Mouse (Mus musculus) kidney, postnatal 25 days (tissue): ENCODE results near the gene Fgf12.

Experiments
- DNase-seq, 2 experiments: peaks; one replicate each; pipeline ENCODE4 v3.0.0; 2021; ENCODE audit warnings: mixed read lengths in 2 of 2

Fgf12 gene

DNA sequence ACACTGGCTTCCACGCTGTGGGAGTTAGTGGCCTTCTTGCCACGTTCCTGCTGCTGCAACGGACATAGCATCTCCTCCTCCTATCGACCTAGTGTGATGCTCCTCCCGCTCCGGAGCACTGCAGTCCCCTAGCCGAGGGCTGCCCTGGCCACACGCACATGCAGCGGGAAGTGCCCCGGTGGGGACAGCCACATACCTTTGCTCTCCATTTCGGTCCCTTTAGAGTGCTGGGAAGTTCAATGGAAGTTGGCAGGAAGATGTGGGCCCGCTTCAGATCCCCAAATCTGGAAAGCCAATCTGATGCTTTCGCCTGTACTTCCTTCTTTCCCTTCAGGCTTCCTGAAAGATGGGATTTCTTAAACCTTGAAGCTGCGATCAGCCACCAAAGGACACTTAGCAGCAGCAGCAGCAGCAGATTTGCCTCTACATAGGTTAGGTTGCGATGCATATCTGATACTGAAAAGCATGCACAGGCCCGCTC lies at the start of gene Fgf12:
Fgf12 (minus strand) TSS at position 431 of the 481 bp plus-strand sequence.
- DNase-seq = no peak

DNA sequence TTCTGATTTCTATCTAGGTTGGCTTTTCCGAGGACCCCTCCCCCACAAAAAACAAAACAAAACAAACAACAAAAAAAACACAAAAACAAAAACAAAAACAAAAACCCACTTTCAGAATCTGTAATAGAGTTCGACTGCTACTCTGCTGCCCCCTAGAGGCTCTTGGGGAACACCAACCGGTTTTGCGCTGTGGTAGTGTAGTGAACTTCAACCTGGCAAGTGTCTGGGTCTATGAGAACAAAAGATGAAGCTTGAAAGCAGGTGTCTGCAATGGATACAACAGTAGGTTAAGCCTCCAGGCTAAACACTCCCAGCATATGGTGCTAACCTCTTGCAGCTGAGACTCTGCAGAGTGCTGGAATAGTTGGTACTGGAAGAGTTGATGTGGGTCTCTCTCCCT lies 40.2 kb upstream of the Fgf12 start:
- peak in 1 of 2 experiments; percentile 47 for DNase-seq

DNA sequence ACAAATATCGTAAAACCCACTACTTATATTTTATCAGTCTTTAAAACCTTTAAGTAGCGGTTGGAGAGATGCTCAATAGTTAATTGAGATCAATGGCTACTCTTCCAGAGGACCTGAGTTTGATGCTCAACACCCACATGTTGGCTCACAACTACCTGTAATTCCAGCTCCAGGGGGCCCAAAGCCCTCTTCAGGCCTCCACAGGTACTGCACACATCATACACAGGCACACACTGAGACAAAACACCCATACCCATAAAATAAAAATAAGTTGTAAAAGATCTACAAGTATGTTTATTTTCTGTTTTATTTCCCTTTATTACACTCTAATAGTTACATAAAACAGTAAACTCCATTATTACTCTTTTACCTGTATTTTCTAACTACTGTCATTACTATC lies 17.4 kb upstream of the Fgf12 start:
- no peak for DNase-seq

DNA sequence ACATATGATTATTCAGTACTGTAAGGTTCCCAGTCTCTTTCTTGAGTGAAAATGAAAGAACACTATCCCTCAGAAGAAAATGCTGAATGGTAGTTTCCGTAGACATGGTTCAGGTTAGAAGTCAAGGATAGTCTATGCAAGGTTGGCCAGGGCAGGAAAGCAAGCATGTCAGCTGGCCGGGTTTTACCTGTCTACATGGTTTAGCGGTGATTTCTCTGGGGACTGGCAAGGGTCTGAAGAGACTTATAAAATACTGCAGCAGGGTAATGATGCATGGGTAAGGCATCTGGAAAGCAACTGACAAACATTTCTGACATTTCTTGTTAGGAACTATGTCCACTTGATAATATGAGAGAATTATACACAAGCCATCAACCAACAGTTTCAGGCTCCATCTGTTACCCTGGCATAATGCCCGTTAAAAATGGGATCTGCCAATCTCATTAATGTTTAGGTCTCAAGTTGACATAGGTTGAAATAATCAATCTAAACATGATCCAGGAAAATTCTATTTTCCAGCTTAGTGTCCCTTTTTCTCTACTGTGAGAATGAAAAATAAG lies 8.6 kb upstream of the Fgf12 start:
- no peak for DNase-seq

DNA sequence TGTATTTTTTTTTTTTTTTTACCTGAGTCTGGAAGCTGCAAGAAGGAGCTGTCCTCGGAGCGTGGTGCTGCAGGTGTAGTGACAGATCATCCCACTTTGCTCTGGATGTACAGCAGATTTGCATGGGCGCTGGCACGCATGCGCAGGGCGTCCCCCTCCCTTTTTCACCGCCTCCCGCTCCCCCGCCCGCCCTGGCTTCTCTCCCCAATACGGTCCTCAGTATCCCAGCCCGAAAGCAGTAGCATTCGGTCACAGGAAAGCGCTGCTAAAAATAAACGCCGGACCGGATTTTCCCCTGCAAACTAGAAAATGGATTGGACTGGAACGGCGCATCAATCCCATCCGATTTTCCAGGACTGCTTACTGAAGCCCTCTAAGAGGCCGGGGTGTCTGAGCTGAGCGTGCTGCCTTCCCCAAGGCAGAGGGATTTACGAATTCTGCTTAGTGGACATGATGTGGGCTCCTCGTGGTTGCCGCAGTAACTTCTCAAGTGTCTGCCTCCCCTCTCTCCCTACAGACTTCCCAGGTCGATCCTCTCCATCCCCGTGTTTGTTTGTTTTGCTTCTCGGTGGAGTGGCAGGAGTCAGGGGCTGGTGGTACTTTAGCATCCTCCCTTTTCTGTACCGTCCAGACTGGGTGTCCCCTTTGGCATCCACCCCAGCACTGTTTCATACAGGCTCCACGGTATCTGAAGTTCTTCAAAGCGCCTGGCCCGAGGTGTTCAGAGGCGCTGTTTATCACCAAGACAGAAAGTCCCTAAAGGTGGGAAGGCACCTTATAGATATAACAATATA lies 453 bp upstream of the Fgf12 start:
- DNase-seq = peak; percentile 36 to 45

DNA sequence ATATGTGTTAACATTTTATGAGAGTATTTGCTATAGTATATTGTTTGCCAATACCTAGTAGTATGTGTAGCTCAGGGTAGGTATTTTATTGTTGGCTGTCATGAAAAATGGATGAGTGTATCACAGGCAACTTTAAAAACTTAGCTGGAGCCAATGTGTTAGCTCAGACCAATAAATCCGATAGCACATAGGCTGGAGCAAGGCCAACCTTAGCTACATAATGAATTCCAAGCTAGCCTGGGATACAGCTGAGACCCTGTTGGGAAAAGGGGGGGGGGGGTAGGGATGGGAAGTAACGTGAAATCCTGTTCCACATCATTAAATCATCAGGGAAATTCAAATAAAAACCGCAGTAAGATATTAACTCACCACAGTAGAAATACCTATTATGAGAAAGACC lies 18.4 kb downstream of the Fgf12 start:
- DNase-seq = no peak

DNA sequence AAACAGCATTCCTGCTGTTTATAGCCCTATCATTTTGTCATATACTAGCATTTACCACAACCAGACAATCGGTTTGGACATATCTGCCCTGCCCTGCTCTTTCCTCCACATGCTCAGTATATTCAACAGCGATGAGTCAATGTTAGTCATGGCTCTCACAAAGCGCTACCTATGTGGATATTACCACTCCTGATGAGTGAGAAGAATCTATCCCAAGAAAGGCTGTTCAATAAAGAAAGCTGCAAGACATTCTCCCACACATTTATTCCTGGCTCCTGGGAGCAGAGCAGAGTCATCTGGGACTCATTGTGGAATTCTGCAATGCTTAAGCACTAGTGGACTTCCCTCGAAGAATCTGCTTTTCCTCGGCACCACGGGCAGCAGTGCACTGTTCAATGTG lies 26.1 kb downstream of the Fgf12 start:
- DNase-seq = no peak

DNA sequence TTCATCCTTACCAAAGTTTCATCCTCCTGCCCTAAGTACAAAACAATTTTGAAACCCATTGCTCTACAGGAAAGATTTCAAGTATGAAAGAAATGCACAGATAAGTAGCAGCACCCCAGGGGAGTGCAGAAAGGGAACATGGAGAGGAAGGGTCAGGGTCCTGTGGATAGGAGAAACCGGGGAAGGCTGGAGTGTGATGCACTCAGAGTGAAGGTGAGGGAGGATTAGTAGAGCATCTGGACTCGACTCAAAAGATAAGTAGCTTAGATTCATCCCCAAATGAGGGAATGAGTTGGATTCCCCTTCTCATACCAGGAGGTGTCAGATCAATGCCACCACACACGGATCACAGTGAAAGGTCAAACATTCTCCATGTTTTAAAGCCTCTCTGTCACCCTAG lies 46.2 kb downstream of the Fgf12 start:
- DNase-seq = no peak

DNA sequence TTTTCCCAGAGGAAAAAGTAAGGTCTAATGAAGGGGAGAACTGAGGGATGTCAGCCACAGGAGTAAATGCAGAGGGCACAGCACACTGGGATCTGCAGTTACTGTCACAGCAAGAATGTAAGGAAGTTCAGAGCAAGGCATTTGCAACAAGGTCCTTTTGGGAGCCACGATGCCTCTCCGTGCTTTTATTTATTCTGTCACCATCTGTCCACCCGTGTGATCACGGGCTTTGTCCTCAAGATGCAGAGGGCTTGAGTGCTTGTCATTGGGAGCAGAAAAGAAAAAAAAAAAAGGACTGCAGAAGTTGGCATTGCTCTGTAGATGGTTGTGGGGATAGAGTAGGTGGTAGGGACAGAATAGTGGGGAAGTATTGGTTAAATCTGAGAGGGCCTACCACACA lies 52.5 kb downstream of the Fgf12 start:
- DNase-seq = no peak

DNA sequence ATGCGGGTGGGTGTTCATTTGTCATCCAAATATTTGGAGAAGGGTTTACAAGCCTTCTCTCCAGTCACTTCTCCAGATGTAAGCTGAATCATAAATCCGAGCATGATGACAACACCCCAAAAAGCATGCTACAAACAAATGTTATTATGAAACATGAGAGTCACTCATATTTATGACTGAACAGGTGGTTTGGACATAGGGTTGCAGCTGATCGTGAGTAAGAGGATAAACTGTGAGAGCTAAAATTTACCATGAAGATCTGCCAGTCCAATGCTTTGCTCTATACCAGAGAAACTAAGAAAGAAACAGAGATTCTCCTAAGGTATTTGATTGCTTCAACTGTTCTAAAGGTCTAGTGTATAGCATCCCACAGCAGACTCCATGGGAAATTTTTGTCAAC lies 56.0 kb downstream of the Fgf12 start:
- DNase-seq = no peak

DNA sequence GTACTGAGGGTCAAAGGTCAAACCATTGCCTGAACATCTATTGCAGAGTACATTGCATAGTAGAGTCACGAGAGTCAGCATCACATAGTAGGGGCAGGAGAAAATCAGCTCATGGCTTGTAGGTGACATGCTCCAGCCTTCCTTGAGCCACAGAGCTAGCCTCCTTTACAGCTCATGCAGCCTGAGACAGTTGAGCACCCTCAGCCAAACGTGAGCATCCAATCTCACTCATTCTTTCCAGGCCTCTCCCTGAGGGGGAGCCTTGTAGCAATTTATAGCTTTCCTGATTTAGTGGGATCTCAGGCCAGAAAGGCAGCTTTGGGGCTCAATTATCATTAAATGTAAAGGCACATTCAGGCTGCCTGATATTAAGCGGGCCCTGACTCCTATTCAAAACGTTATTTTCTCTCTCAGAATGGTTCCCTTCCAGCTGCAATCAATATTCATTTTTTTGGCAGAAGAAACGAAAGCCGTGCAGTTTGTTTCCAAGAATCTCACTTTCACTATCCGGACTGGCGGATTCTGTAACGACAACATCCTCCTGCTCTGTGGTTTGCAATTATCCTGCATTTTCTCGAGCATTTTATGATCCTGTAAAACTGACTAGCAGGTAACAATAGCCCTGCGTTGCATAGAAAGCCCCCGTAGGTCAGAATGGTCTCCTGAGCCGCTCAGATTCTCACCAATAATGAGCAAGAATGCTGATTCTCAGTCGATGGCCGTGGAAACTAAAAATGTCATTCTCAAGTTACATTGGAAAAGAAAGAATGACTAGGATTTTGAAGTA lies 58.6 kb downstream of the Fgf12 start:
- DNase-seq = no peak

DNA sequence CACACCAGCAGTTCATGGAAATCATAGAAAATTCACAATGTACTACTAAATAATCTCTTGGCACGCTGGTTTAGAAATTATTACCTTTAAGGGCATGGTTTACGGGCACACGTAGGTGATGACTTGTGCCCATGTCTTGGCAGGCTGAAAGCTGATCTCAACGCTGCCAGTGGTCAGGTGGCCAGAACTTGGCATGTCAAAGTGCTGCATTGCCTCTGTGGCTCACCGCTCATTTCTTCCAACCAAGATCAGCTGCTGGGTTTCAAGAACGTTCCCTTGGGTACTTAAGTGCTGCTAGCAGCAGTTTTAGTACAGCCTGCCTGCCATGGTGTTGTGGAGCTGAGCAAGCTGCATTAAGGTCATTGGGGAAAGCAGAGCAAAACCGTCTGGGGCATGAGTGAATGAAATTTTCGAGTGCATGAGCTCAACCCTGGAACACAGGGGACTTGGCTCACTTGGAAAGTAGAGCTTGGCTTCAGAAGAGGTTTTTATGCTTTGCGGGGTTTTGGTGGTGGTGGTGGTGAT lies 63.9 kb downstream of the Fgf12 start:
- no peak for DNase-seq

DNA sequence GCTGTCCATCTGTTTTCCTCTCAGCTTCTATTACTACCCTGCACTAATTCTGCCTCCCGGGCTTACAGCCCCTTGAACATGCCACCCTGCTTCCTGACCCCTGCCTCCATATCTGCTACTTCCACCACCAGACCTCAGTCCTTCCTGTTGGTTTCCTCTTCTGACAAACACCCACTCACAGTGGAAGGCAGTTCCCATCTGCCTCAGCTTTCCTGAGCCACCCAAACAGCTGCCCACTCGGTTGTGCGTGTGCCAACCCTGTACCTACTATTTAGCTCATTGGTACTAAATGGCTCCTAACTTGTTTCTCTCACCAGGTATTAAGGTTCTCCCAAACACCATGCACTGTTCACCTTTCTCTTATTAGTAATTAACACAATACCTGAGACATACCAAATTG lies 71.2 kb downstream of the Fgf12 start:
- DNase-seq = no peak

DNA sequence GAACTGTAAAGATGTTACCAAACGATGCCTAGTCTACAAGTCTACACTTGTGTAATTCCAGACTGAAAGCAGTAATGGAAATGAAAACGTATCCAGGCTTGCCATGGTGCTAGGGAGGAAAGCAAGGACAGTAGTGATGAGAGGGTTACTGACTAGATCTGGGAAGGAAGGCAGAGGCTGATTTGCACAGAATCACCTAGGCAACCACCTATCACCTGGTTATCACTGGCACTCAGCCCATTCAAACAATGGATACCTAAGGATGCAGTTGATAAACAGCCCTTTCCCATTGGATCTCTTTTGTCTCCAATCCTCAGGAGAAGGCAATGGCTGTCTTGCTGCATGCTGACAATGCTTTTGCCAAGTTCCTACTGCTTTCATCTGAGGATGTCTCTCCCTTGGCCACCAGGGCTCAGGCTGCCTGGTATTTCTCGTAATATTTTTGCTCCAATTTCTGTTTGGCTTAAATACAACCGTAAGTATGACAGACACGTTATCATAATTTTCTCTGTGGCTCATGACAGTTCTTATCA lies 84.0 kb downstream of the Fgf12 start:
- no peak for DNase-seq

DNA sequence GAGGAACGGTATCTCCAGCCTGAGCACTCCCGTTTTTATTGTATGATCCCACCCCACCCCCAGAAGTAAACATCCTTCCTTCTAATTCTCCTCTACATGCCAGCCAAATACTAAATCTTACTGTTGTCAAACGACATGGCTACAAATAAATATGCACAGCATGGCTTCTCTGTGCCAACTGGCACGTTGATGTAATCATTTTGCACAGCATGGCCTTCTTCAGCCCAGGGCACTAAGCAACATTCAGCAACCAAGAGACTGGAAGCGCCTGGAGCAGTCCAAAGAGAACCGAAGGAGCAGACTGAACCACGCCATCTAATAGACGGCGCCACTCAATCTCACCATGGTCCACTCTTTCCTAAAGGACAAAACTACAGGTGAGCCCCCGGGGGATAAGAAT lies 100.2 kb downstream of the Fgf12 start:
- no peak for DNase-seq

DNA sequence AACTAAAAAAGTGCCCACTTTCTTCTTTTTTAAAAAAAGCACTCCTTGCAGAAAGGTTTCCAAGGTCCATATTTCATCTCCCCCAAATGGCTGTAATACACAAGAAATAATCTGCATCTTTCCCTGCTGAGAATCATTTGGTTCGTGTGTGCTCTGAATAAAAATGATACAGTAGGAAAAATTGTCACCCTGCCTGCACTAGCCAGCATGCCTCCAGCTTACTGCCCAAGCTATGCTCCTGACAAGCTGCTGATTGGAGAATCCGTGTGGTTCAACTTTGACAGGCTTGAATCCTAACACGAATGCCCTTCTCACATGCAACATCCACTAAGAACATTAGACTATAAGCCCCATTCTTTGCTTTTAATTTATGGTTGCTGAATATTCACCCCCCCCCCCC lies 102.3 kb downstream of the Fgf12 start:
- DNase-seq = no peak

DNA sequence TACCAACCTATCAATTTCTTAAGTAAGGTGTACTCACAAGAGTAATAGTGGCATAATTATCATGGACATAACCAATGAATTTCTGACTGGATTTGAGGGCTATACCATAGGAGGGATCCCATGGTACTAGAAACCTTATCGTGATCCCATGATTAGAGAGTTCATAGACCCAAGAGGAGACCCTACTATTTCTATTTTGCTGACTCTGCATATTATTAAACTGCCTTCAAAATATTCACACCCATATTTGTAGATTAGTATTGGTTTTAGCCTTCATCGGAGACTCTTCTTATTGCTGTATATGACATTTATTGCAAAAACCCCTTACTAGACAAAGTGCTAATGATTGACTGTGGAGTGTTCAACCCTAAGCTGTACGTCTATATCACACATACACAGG lies 107.8 kb downstream of the Fgf12 start:
- no peak for DNase-seq

DNA sequence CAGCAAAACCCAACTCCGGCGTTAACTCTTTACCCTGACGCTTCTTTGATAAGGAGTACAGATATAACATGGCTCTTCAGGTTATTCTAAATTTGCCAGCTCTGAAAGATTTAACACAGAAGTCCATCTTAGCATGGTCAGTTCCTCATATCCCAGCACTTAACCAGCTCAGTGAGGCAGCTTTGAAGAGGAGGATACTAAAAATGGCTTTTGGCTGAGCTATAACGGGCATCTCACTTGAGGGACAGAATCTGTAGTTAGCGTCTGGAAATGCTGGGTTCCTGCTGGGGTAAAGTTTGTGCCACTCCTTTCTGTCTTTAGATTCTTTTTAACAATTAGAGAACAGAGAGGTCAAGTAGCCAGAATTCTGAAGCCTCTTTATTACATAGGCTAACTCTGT lies 121.1 kb downstream of the Fgf12 start:
- no peak for DNase-seq

DNA sequence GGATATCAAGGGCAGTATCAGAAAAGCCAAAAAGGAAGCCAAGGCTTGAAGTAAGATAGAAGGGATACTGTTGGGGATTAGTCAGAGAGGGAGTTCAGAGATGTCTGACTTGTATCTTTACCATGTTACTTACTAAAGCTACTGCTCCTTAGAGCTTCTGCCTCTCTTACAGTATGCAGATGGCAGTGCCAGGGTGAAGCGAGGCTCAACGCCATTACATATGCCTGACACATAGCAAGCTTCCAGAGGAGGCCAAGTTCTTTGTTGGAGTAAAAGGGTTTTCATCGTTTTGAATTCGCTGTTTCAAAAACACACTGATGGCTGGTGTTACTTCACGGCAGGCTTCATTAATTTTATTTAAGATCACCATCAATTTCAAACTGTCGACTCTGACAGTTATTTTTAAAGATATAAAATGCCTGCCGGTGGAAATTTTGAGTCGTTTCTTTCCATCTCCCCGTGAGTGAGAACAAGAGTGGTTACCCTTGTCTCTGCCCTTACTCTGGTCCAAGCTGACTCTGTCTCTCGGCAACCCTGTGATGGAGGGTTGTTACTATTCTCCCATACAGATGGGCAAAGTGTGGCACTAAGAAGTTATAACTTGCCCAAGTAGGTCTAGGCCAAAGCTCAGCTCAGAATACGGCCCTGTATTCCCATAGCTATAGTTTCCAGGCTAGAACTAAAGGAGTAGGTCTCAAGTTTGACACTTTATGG lies 121.9 kb downstream of the Fgf12 start:
- DNase-seq = no peak

DNA sequence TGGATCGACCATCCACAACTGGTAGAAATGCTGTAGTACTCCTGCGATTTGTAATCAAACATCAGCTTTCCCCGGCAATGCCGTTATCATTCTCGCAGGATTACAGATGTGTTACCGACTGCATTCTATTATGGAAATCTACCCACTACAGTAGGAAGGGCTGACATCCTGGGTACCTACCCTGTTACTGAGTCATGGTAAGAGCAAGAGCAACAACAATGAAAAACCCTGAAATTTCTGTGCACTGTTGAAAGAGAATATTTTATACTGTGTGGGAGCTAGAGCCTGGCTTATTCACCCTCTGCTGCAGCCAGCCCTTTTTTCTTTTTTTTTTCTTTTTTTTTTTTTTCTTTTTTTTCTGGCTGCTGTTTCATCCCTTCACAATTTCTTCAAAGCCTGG lies 126.6 kb downstream of the Fgf12 start:
- DNase-seq = no peak

DNA sequence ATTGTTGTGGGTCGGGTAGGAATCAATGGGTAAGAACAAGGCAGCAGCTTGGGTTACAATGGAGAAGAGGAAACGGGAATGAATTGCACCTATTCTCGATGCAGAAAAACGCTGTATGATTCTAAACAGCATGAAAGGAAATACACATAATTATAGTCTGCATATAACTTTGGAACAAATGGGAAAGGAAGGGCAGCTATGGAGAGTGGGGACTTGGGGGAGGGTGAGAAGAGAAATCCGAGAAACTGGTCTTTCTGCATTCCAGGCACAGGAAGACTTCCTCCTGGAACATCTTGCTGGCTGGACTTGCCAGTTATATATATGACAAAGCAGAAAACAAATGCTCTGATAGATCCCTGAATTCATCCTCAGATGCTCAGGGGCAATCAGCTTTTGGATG lies 127.2 kb downstream of the Fgf12 start:
- no peak for DNase-seq

DNA sequence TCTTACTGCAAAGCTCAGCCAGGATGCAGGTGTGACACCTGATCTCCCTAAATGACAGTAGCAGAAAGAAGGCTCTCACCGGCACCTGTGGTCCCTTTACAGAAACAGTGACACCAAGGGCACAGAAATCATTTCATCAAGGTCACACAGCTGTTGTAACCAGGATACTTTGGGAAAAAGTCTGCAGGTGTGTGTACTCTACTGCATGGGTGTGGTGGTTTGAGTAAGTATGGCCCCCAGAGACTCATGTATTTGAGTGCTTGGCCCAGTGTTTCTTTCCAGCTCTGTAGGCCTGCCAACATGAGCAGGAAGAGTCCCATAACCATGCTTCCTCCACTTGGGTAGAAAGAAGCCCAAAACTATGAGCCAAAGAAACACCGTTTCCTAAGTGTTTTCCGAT lies 138.5 kb downstream of the Fgf12 start:
- no peak for DNase-seq

DNA sequence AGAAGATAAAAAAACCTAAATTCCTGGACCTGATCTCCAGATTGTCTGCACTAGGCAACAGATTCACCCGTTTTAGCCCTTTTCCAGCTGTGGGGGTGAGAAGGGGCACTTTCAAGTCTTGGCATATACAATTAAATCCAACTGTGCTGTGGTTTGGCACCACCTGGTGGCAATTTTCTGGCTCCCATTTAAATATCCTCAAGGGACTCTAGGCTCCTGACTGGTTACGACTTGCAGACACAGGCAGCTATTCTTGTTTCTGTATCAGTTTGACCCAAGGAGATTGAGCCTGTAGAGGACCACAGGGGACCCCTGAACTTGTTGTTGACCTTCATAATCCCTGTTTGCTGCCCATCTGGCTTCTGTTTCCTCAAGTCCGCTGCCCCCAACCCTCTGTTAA lies 141.9 kb downstream of the Fgf12 start:
- DNase-seq = peak; percentile 37 to 59
